Mouse (Mus musculus): ENCODE results near the gene Hectd4.
A peak's percentile ranks its signal among the peaks of the same experiment; 100 is the strongest.

The Hectd4 gene

GRCm38 (mm10) chr5:121219980-121220731 is at the start of gene Hectd4:
Hectd4 (plus strand) TSS chr5:121220219.
- peak; percentile 90 for DNase-seq (ENCODE audit: extremely low read depth, insufficient read length, low spot score)

GRCm38 (mm10) chr5:121172835-121173234 is 47.2 kb upstream of the Hectd4 start:
- no peak for DNase-seq (ENCODE audit: extremely low read depth, insufficient read length, low spot score)

- DNase-seq (ENCODE audit: extremely low read depth, insufficient read length, low spot score) = no peak
These were observed 40.8 kb upstream of the Hectd4 start for GRCm38 (mm10) chr5:121179077-121179857.

GRCm38 (mm10) chr5:121183269-121183668 is 36.8 kb upstream of the Hectd4 start:
- no peak for DNase-seq (ENCODE audit: extremely low read depth, insufficient read length, low spot score)

GRCm38 (mm10) chr5:121184375-121184774 is 35.6 kb upstream of the Hectd4 start:
- DNase-seq (ENCODE audit: extremely low read depth, insufficient read length, low spot score) = no peak

- DNase-seq (ENCODE audit: extremely low read depth, insufficient read length, low spot score) = no peak
These were observed 35.0 kb upstream of the Hectd4 start for GRCm38 (mm10) chr5:121184945-121185551.

- no peak for DNase-seq (ENCODE audit: extremely low read depth, insufficient read length, low spot score)
These were observed 32.4 kb upstream of the Hectd4 start for GRCm38 (mm10) chr5:121187580-121188001.

GRCm38 (mm10) chr5:121188265-121188664 is 31.8 kb upstream of the Hectd4 start:
- no peak for DNase-seq (ENCODE audit: extremely low read depth, insufficient read length, low spot score)

- DNase-seq (ENCODE audit: extremely low read depth, insufficient read length, low spot score) = no peak
These were observed 30.8 kb upstream of the Hectd4 start for GRCm38 (mm10) chr5:121189182-121189581.

GRCm38 (mm10) chr5:121190210-121190835 is 29.7 kb upstream of the Hectd4 start:
- no peak for DNase-seq (ENCODE audit: extremely low read depth, insufficient read length, low spot score)

GRCm38 (mm10) chr5:121190836-121191583 is 29.0 kb upstream of the Hectd4 start, which contains the start of gene Ptpn11:
Ptpn11 (minus strand) TSS chr5:121191397.
- peak; percentile 74 for DNase-seq (ENCODE audit: extremely low read depth, insufficient read length, low spot score)

- DNase-seq (ENCODE audit: extremely low read depth, insufficient read length, low spot score) = no peak
These were observed 28.5 kb upstream of the Hectd4 start for GRCm38 (mm10) chr5:121191584-121191906.

- DNase-seq (ENCODE audit: extremely low read depth, insufficient read length, low spot score) = no peak
These were observed 25.8 kb upstream of the Hectd4 start for GRCm38 (mm10) chr5:121194173-121194572.

- DNase-seq (ENCODE audit: extremely low read depth, insufficient read length, low spot score) = no peak
These were observed 23.3 kb upstream of the Hectd4 start for GRCm38 (mm10) chr5:121196764-121197163.

- DNase-seq (ENCODE audit: extremely low read depth, insufficient read length, low spot score) = no peak
These were observed 22.7 kb upstream of the Hectd4 start for GRCm38 (mm10) chr5:121197337-121197736.

GRCm38 (mm10) chr5:121198376-121198775 is 21.6 kb upstream of the Hectd4 start:
- DNase-seq (ENCODE audit: extremely low read depth, insufficient read length, low spot score) = no peak

- DNase-seq (ENCODE audit: extremely low read depth, insufficient read length, low spot score) = no peak
These were observed 18.3 kb upstream of the Hectd4 start for GRCm38 (mm10) chr5:121201739-121202138.

GRCm38 (mm10) chr5:121202467-121202866 is 17.6 kb upstream of the Hectd4 start:
- DNase-seq (ENCODE audit: extremely low read depth, insufficient read length, low spot score) = no peak

- DNase-seq (ENCODE audit: extremely low read depth, insufficient read length, low spot score) = peak; percentile 81
These were observed 15.6 kb upstream of the Hectd4 start, which contains the start of gene Rpl6 for GRCm38 (mm10) chr5:121204132-121205089. Rpl6 (plus strand) TSS chr5:121204481.

Measured in 3134 (cell line).